Mouse (Mus musculus) T-helper 1 cell (primary cell): ENCODE results near the gene Ppm1e.

Experiments
- in situ Hi-C: fragments of 300-600 bp; cut with MboI, MseI; formaldehyde crosslinking; loops from one replicate; pipeline ENCODE4 v1.15.1; 2025; ENCODE audit warnings: high pct_unique_total_duplicates

The Ppm1e gene

DNA sequence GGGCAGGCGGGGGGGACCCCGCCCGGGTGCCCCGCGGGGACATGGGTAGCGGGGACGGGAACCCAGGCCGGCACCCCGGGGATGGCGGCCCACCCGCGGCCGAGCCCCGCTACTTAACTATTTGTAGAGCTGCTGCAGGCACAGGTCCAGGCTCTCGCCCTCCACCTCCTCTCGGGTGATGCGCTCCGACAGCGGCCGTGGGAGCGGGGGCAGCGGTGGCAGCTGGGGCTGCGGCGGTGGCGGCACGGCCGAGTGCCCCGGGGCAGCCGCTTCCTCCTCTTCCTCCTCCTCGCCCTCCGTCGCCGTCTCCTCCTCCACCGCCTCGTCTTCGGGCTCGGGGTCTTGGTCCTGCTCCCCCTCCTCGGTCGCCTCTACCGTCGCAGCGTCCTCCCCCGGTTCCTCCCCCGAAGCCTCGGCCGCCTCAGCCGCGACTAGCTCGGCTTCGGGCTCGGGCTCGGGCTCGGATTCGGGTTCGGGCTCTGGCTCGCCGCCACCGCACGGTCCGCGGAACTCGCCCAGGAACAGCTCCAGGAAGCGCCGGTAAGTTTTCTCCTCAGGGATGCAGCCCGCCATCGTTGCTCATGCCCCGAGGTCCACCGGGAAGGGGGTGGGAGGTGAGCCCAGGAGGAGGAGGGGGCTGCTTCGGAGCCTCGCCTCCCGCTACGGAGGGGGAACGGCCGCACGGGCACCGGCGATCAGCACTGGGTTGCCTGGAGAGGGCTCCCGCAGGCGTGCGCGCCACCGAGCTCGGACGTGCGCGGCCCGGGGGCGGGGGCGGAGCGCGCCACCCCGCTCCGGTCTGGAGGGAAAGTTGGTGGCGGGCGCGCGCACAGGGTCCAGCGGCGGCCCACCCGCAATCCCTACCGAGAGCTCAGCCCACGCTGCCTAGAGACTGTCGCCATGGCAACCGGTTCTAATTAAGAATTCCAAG lies at the start of gene Ppm1e:
Ppm1e (minus strand) TSS at position 693 of the 931 bp plus-strand sequence.
- in situ Hi-C loops, result no loop called here

DNA sequence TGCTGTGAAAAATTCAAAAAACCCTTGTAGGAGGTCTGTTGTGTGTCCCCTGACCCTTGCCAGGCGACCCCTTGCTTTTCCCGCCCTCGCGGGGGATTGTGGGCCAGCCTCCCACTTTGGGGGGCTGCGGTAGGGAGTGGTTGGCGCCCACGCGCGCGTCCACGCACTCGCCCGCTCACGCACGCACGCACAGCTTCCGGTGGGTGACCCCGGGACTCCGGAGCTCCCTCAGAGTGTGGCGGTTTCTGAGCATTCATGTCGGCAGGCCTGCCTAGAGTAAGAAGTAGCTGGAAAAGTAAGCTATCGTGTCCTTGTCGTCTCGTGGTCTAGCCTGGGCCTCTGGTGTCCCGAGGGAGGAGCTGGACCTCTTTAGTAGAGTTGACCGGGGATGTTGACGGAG lies 46.1 kb upstream of the Ppm1e start, which contains the start of the genes Rad51c and Tex14:
Rad51c (minus strand) TSS at position 79 of the 400 bp plus-strand sequence.
Tex14 (plus strand) TSS at position 190 of the 400 bp plus-strand sequence.
- in situ Hi-C loops, result no loop called here

- in situ Hi-C loops, result no loop called here
Observed at GRCm38 (mm10) chr11:87404111-87404853, 45.5 kb upstream of the Ppm1e start.

GRCm38 (mm10) chr11:87398402-87398801 lies 39.6 kb upstream of the Ppm1e start:
- in situ Hi-C loops, result no loop called here

- in situ Hi-C loops, result no loop called here
Observed at GRCm38 (mm10) chr11:87393855-87394254, 35.0 kb upstream of the Ppm1e start.

GRCm38 (mm10) chr11:87385676-87386075 lies 26.9 kb upstream of the Ppm1e start:
- in situ Hi-C loops, result no loop called here

- in situ Hi-C loops, result loop anchor here (5.0 kb wide), 1 partner anchor 87 kb away; no protein-coding TSS in a partner anchor
Observed at GRCm38 (mm10) chr11:87384551-87384950, 25.7 kb upstream of the Ppm1e start.

DNA sequence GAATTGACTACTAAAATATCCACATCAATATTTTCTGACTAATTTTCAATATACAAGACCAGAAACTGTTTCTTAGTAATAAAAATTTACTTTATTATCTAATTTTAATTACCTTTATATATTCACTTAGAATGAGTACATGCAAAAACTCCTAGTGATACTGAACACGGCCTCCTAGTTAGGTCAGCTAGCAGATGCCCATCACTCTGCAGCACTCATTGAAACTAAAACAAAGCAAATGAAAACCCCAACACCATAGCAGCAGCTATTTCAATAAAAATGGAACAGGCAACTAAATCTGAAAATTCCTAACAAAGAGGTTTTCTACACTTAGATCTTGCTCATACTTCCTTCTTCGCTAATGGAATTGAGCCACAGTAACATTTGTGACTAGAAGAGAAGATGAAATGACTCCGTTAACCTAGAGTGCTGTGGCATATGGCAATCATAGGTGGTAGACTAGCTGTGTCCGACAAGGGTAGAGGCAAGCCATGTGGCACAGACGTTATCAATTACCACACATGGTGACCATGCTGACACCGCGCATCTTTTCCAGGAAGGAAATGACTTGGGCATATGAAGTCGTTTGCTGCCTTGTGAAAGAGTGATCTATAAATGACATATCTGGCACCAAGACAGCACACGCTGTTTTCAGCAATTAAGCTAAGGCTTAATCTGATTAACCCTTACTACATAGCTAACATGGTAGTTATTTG lies 9.2 kb upstream of the Ppm1e start:
- in situ Hi-C loops, result no loop called here

- in situ Hi-C loops, result no loop called here
Observed at GRCm38 (mm10) chr11:87367061-87367460, 8.2 kb upstream of the Ppm1e start.

- in situ Hi-C loops, result no loop called here
Observed at GRCm38 (mm10) chr11:87365120-87365519, 6.3 kb upstream of the Ppm1e start.

- in situ Hi-C loops, result no loop called here
Observed at GRCm38 (mm10) chr11:87359262-87359612, 414 bp upstream of the Ppm1e start.

- in situ Hi-C loops, result no loop called here
Observed at GRCm38 (mm10) chr11:87357317-87358300, 1.2 kb downstream of the Ppm1e start.

- in situ Hi-C loops, result no loop called here
Observed at GRCm38 (mm10) chr11:87354861-87355260, 4.0 kb downstream of the Ppm1e start.

DNA sequence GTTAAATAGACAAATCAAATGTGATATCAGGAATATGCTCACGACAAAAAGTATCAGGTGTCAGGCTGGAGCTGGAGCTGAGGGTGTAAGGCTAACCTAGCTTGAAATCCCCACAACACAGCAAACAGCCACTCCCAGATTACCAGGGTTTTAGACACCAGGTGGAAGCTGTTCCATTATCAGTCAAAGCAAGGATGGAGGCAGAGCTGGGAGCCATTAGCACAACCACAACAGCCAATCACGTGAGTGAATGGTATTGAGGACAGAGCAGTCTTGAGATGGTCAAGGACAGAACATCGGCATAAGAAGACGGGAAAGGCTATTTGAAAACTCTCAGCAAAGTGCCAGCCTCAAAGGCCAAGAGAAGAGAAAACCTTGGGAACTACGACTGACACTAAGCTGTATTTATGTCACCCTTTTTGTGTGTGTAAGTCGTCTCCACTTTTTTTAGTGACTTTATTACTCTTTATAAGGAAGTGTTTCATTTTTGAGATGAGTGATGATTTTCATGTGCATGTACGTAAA lies 5.1 kb downstream of the Ppm1e start:
- in situ Hi-C loops, result no loop called here

DNA sequence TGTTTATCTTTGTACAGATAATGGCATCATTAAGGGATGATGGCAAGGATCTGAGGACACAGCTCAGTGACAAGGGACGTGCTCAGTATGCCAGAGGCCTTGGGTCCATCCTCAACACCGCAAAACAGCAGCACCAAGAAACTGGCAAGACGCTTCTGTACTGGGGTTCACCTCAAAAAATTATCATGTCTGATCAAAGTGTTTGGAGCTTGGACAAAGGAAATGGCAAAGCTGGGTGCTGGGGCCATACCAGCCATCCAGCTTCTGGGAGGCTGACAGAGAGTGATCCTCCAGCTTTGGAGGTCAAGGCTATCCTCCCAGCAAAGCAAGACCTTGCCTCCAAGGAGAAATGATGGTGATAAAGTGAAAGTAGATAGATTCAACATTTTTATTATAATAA lies 32.4 kb downstream of the Ppm1e start:
- in situ Hi-C loops, result no loop called here

DNA sequence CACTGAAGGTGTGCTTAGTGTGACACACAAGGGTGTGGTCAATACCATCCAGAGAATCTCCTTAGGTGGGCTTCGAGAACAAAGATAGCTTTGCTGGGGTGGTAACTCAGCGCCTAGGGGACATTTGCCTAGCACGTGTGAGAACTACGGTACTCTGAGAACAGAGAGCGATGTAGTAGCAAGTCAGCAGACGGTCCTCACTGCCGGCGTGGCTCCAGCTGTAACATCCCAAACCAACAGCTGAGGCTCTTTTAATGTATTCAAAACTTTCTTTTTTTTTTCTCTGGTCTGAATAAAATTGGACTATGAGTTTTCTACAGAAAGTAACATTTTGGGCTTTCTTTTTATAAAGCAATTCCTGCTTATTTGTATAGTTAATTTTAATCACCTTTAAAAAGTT lies 36.3 kb downstream of the Ppm1e start:
- in situ Hi-C loops, result no loop called here

GRCm38 (mm10) chr11:87320007-87320406 lies 38.8 kb downstream of the Ppm1e start:
- in situ Hi-C loops, result no loop called here

- in situ Hi-C loops, result no loop called here
Observed at GRCm38 (mm10) chr11:87318956-87319708, 39.7 kb downstream of the Ppm1e start.

GRCm38 (mm10) chr11:87313533-87313932 lies 45.3 kb downstream of the Ppm1e start:
- in situ Hi-C loops, result no loop called here

- in situ Hi-C loops, result no loop called here
Observed at GRCm38 (mm10) chr11:87310309-87310708, 48.5 kb downstream of the Ppm1e start.
